Mouse (Mus musculus) stomach, postnatal 0 days (tissue): ENCODE measurements around the gene Tsnax.

Source experiments
- CTCF ChIP-seq: IDR thresholded peaks from 2 replicates; pipeline ENCODE4 v1.5.1; 2016; ENCODE audit warnings: antibody characterized with exemption, low read depth, mild to moderate bottlenecking, moderate library complexity
- EP300 ChIP-seq: optimal IDR thresholded peaks from 2 replicates; pipeline ENCODE3; 2016; ENCODE audit warnings: antibody characterized with exemption

GRCm38 (mm10) chr8:125054436-125054810 lies 41.6 kb downstream of the Tsnax start:
- TF ChIP-seq EP300 (no peak), CTCF (peak; percentile 31)
